Mouse (Mus musculus): ENCODE measurements around the gene Coq8b. TPM values are rescaled to one million over a fixed set of nuclear protein-coding genes. Genes with fewer than 3 reads are reported as not detected.

Gene Coq8b
- total and polyA plus RNA-seq, 2 experiments: 11.9 to 35.2 TPM

GRCm38 (mm10) chr7:27277191-27277590 is 44.4 kb downstream of the Coq8b start:
- no peaks in the 10 kb centered on the region for H3K36me3 ChIP-seq (ENCODE audit: control insufficient read depth, insufficient read depth, low read length)
- H3K27me3 ChIP-seq (ENCODE audit: control insufficient read depth, insufficient read depth, low read length): no peaks in the 10 kb centered on the region
- no peak for TF ChIP-seq POLR2A (IDR thresholded peaks at IDR 0.05; ENCODE audit: extremely low read depth, insufficient read depth, low read length)
- peak; percentile 35; the same call in 1 of the 2 replicates for TF ChIP-seq CTCF (IDR thresholded peaks at IDR 0.05; ENCODE audit: low read depth, low read length)
- 86% methylated on average over 3 of the region's 3 CpGs for WGBS
- H3K79me2 ChIP-seq (ENCODE audit: control insufficient read depth, insufficient read depth, low read length): no peaks in the 10 kb centered on the region
- no peak overlapping the region for H3K9ac ChIP-seq (ENCODE audit: low read depth, low read length)
- H3K27ac ChIP-seq (replicated peaks; ENCODE audit: insufficient read depth, low read depth, low read length): no peak overlapping the region
- H3K4me1 ChIP-seq (ENCODE audit: control insufficient read depth, insufficient read depth, low read length): no peaks in the 10 kb centered on the region
- no peak overlapping the region for H3K4me3 ChIP-seq (ENCODE audit: insufficient read depth, low read depth, low read length)
- no peak for DNase-seq (ENCODE audit: extremely low read depth, low read depth, low spot score)

GRCm38 (mm10) chr7:27281717-27282116 is 48.9 kb downstream of the Coq8b start:
- 75% methylated on average over 13 of the region's 13 CpGs for WGBS
- H3K79me2 ChIP-seq (ENCODE audit: control insufficient read depth, insufficient read depth, low read length): no peaks in the 10 kb centered on the region
- no peak overlapping the region for H3K9ac ChIP-seq (ENCODE audit: low read depth, low read length)

GRCm38 (mm10) chr7:27282225-27282624 is 49.4 kb downstream of the Coq8b start:
- H3K9ac ChIP-seq (ENCODE audit: low read depth, low read length): no peak overlapping the region
- no peak for DNase-seq (ENCODE audit: extremely low read depth, low read depth, low spot score)
- H3K4me1 ChIP-seq (ENCODE audit: control insufficient read depth, insufficient read depth, low read length): no peaks in the 10 kb centered on the region
- no peak overlapping the region for H3K4me3 ChIP-seq (ENCODE audit: insufficient read depth, low read depth, low read length)
- no peaks in the 10 kb centered on the region for H3K36me3 ChIP-seq (ENCODE audit: control insufficient read depth, insufficient read depth, low read length)
- no peaks in the 10 kb centered on the region; the same call in 1 of the 2 replicates for H3K27me3 ChIP-seq (ENCODE audit: control insufficient read depth, insufficient read depth, low read length)
- no peak overlapping the region for H3K27ac ChIP-seq (replicated peaks; ENCODE audit: insufficient read depth, low read depth, low read length)
- 74% methylated on average over 4 of the region's 4 CpGs for WGBS
- TF ChIP-seq POLR2A (IDR thresholded peaks at IDR 0.05; ENCODE audit: extremely low read depth, insufficient read depth, low read length) (no peak), CTCF (IDR thresholded peaks at IDR 0.05; ENCODE audit: low read depth, low read length) (no peak)
- no peaks in the 10 kb centered on the region for H3K79me2 ChIP-seq (ENCODE audit: control insufficient read depth, insufficient read depth, low read length)

More at GRCm38 (mm10) chr7:27281717-27282116, 48.9 kb downstream of the Coq8b start:
- Histone ChIP-seq H3K4me1 (ENCODE audit: control insufficient read depth, insufficient read depth, low read length) (no peaks in the 10 kb centered on the region), H3K4me3 (ENCODE audit: insufficient read depth, low read depth, low read length) (no peak overlapping the region), H3K36me3 (ENCODE audit: control insufficient read depth, insufficient read depth, low read length) (no peaks in the 10 kb centered on the region), H3K27ac (replicated peaks; ENCODE audit: insufficient read depth, low read depth, low read length) (no peak overlapping the region), H3K27me3 (ENCODE audit: control insufficient read depth, insufficient read depth, low read length) (no peaks in the 10 kb centered on the region; the same call in 1 of the 2 replicates)
- no peak for DNase-seq (ENCODE audit: extremely low read depth, low read depth, low spot score)
- no peak for TF ChIP-seq POLR2A (IDR thresholded peaks at IDR 0.05; ENCODE audit: extremely low read depth, insufficient read depth, low read length)
- no peak for TF ChIP-seq CTCF (IDR thresholded peaks at IDR 0.05; ENCODE audit: low read depth, low read length)

GRCm38 (mm10) chr7:27284865-27285697 is 52.3 kb downstream of the Coq8b start:
- H3K27ac ChIP-seq (replicated peaks; ENCODE audit: insufficient read depth, low read depth, low read length): no peak overlapping the region
- no peaks in the 10 kb centered on the region for H3K79me2 ChIP-seq (ENCODE audit: control insufficient read depth, insufficient read depth, low read length)
- no peak overlapping the region for H3K9ac ChIP-seq (ENCODE audit: low read depth, low read length)
- TF ChIP-seq CTCF (IDR thresholded peaks at IDR 0.05; ENCODE audit: low read depth, low read length) (peak; percentile 56), POLR2A (IDR thresholded peaks at IDR 0.05; ENCODE audit: extremely low read depth, insufficient read depth, low read length) (no peak)
- WGBS: 5% methylated on average over 28 of the region's 28 CpGs
- no peaks in the 10 kb centered on the region; the same call in 1 of the 2 replicates for H3K27me3 ChIP-seq (ENCODE audit: control insufficient read depth, insufficient read depth, low read length)
- H3K4me1 ChIP-seq (ENCODE audit: control insufficient read depth, insufficient read depth, low read length): no peaks in the 10 kb centered on the region
- no peaks in the 10 kb centered on the region for H3K36me3 ChIP-seq (ENCODE audit: control insufficient read depth, insufficient read depth, low read length)
- no peak overlapping the region for H3K4me3 ChIP-seq (ENCODE audit: insufficient read depth, low read depth, low read length)
- DNase-seq (ENCODE audit: extremely low read depth, low read depth, low spot score): no peak

GRCm38 (mm10) chr7:27285698-27286066 is 52.9 kb downstream of the Coq8b start:
- H3K36me3 ChIP-seq (ENCODE audit: control insufficient read depth, insufficient read depth, low read length): no peaks in the 10 kb centered on the region
- no peak overlapping the region for H3K27ac ChIP-seq (replicated peaks; ENCODE audit: insufficient read depth, low read depth, low read length)
- H3K9ac ChIP-seq (ENCODE audit: low read depth, low read length): no peak overlapping the region
- no peaks in the 10 kb centered on the region for H3K4me1 ChIP-seq (ENCODE audit: control insufficient read depth, insufficient read depth, low read length)
- peak; percentile 26 for DNase-seq (ENCODE audit: extremely low read depth, low read depth, low spot score)
- 11% methylated on average over 8 of the region's 8 CpGs for WGBS
- no peak overlapping the region for H3K4me3 ChIP-seq (ENCODE audit: insufficient read depth, low read depth, low read length)
- TF ChIP-seq POLR2A (IDR thresholded peaks at IDR 0.05; ENCODE audit: extremely low read depth, insufficient read depth, low read length) (no peak), CTCF (IDR thresholded peaks at IDR 0.05; ENCODE audit: low read depth, low read length) (peak; percentile 49; the same call in 1 of the 2 replicates)
- no peaks in the 10 kb centered on the region for H3K79me2 ChIP-seq (ENCODE audit: control insufficient read depth, insufficient read depth, low read length)
- no peaks in the 10 kb centered on the region; the same call in 1 of the 2 replicates for H3K27me3 ChIP-seq (ENCODE audit: control insufficient read depth, insufficient read depth, low read length)

GRCm38 (mm10) chr7:27288732-27289131 is 55.9 kb downstream of the Coq8b start:
- DNase-seq (ENCODE audit: extremely low read depth, low read depth, low spot score): no peak
- Histone ChIP-seq H3K27ac (replicated peaks; ENCODE audit: insufficient read depth, low read depth, low read length) (no peak overlapping the region), H3K79me2 (ENCODE audit: control insufficient read depth, insufficient read depth, low read length) (no peaks in the 10 kb centered on the region), H3K9ac (ENCODE audit: low read depth, low read length) (no peak overlapping the region), H3K27me3 (ENCODE audit: control insufficient read depth, insufficient read depth, low read length) (no peaks in the 10 kb centered on the region; the same call in 1 of the 2 replicates), H3K36me3 (ENCODE audit: control insufficient read depth, insufficient read depth, low read length) (no peaks in the 10 kb centered on the region), H3K4me1 (ENCODE audit: control insufficient read depth, insufficient read depth, low read length) (0 out of 2 replicates have a peak, but pooled peaks cover 2% of the 10 kb centered on the region), H3K4me3 (ENCODE audit: insufficient read depth, low read depth, low read length) (no peak overlapping the region)
- WGBS: 89% methylated on average over 7 of the region's 7 CpGs
- TF ChIP-seq POLR2A (IDR thresholded peaks at IDR 0.05; ENCODE audit: extremely low read depth, insufficient read depth, low read length): no peak
- no peak for TF ChIP-seq CTCF (IDR thresholded peaks at IDR 0.05; ENCODE audit: low read depth, low read length)

All from liver, adult 2 months (tissue).